ENCODE assay signal across 36 mouse cellular contexts in genomic region chr1:170896651-170897281, GRCm38 (mm10). TPM values are rescaled to one million over a fixed set of nuclear protein-coding genes. Genes with fewer than 3 reads are reported as not detected.
DNase-seq lines count a peak whose midpoint lies in the region; ATAC-seq and TF ChIP-seq lines count a peak whose summit lies in the region.
"Had no signal": no experiment of that assay in that cellular context is flagged by ENCODE, and none has a peak within 500 bp of the region (broad histone marks: within the 10 kb centered on the region; RNA-seq: fewer than 3 reads in every experiment).

No protein-coding gene starts in this region.

- no peak overlapping the region for H3K9ac ChIP-seq in kidney, embryonic 14.5 days (ENCODE audit: low read depth, low read length)
- H3K9ac ChIP-seq: embryonic facial prominence, embryonic 15.5 days; forebrain, embryonic 12.5 days; forebrain, postnatal 0 days; heart, embryonic 13.5 days; hindbrain, embryonic 15.5 days; liver, embryonic 13.5 days; lung, embryonic 14.5 days; neural tube, embryonic 15.5 days had no signal

- no peaks in the 10 kb centered on the region for H3K36me3 ChIP-seq in kidney, adult 2 months (ENCODE audit: control insufficient read depth, insufficient read depth, low read length)
- no peaks in the 10 kb centered on the region for H3K36me3 ChIP-seq in kidney, embryonic 14.5 days (ENCODE audit: control insufficient read depth, insufficient read depth, low read length)
- no peaks in the 10 kb centered on the region for H3K36me3 ChIP-seq in splenic B cell, adult 2 months (ENCODE audit: control insufficient read depth, insufficient read depth, low read length, poor library complexity, severe bottlenecking)
- H3K36me3 ChIP-seq: embryonic facial prominence, embryonic 10.5 days; embryonic facial prominence, embryonic 15.5 days; forebrain, embryonic 12.5 days; G1E; heart, embryonic 13.5 days; hindbrain, embryonic 10.5 days; hindbrain, embryonic 15.5 days; liver, embryonic 13.5 days; neural tube, embryonic 15.5 days had no signal

- TF ChIP-seq CTCF in kidney, adult 2 months (conservative IDR thresholded peaks at IDR 0.05; ENCODE audit: insufficient read depth, insufficient read length, low read depth, low read length) = no peak

- no peaks in the 10 kb centered on the region for H3K4me1 ChIP-seq in kidney, adult 2 months (ENCODE audit: control insufficient read depth, insufficient read depth, low read length)
- no peaks in the 10 kb centered on the region for H3K4me1 ChIP-seq in kidney, embryonic 14.5 days (ENCODE audit: control insufficient read depth, insufficient read depth, low read length)
- H3K4me1 ChIP-seq in brown adipose tissue, adult 24 weeks (ENCODE audit: control insufficient read depth, insufficient read depth, insufficient read length, low read length) = no peaks in the 10 kb centered on the region; the same call in 1 of the 2 replicates
- H3K4me1 ChIP-seq: embryonic facial prominence, embryonic 10.5 days; embryonic facial prominence, embryonic 15.5 days; forebrain, embryonic 12.5 days; hindbrain, embryonic 10.5 days; hindbrain, embryonic 15.5 days had no signal

- no peaks in the 10 kb centered on the region for H3K27me3 ChIP-seq in kidney, adult 2 months (replicated peaks; ENCODE audit: control insufficient read depth, insufficient read depth, low read length)
- 0 out of 2 replicates have a peak, but pooled peaks cover 3% of the 10 kb centered on the region for H3K27me3 ChIP-seq in kidney, embryonic 14.5 days (ENCODE audit: control insufficient read depth, insufficient read depth, low read length)
- no peaks in the 10 kb centered on the region for H3K27me3 ChIP-seq in splenic B cell, adult 2 months (ENCODE audit: control insufficient read depth, insufficient read depth, low read length, poor library complexity, severe bottlenecking)

- 80% methylated on average over 5 of the region's 5 CpGs for WGBS in kidney, adult 2 months
- WGBS in kidney, embryonic 14.5 days = 81% methylated on average over 5 of the region's 5 CpGs

- no peak overlapping the region for H3K4me2 ChIP-seq in kidney, embryonic 14.5 days (replicated peaks; ENCODE audit: low read depth, low read length)
- H3K4me2 ChIP-seq: embryonic facial prominence, embryonic 15.5 days; forebrain, embryonic 12.5 days; heart, embryonic 13.5 days; hindbrain, embryonic 15.5 days; liver, embryonic 13.5 days; lung, embryonic 14.5 days; neural tube, embryonic 15.5 days had no signal

- peak overlapping the region; percentile 46; the same call in 1 of the 2 replicates for H3K27ac ChIP-seq in kidney, adult 2 months (ENCODE audit: insufficient read depth, low read depth, low read length)
- no peak overlapping the region for H3K27ac ChIP-seq in kidney, embryonic 14.5 days (ENCODE audit: low read depth, low read length)
- peak overlapping the region; percentile 63 for H3K27ac ChIP-seq in brown adipose tissue, adult 24 weeks (replicated peaks; ENCODE audit: low read depth, low read length)
- H3K27ac ChIP-seq: embryonic facial prominence, embryonic 10.5 days; embryonic facial prominence, embryonic 15.5 days; forebrain, embryonic 12.5 days; heart, embryonic 13.5 days; hindbrain, embryonic 10.5 days; hindbrain, embryonic 15.5 days; liver, embryonic 13.5 days; neural tube, embryonic 15.5 days had no signal

- H3K4me3 ChIP-seq in kidney, adult 2 months (ENCODE audit: insufficient read depth, low read depth, low read length) = no peak overlapping the region
- H3K4me3 ChIP-seq in kidney, embryonic 14.5 days (ENCODE audit: low read length) = no peak overlapping the region
- H3K4me3 ChIP-seq in brown adipose tissue, adult 24 weeks (ENCODE audit: insufficient read depth, low read depth, low read length) = no peak overlapping the region
- H3K4me3 ChIP-seq: embryonic facial prominence, embryonic 10.5 days; embryonic facial prominence, embryonic 15.5 days; forebrain, embryonic 12.5 days; heart, embryonic 13.5 days; hindbrain, embryonic 10.5 days; hindbrain, embryonic 15.5 days; liver, embryonic 13.5 days; megakaryocyte, embryonic 14.5 days; neural tube, embryonic 15.5 days had no signal

- no peaks in the 10 kb centered on the region for H3K9me3 ChIP-seq in kidney, embryonic 14.5 days (ENCODE audit: control insufficient read depth, low read length)
- H3K9me3 ChIP-seq: embryonic facial prominence, embryonic 10.5 days; embryonic facial prominence, embryonic 15.5 days; forebrain, embryonic 12.5 days; G1E; heart, embryonic 13.5 days; hindbrain, embryonic 10.5 days; hindbrain, embryonic 15.5 days; liver, embryonic 13.5 days; megakaryocyte, embryonic 14.5 days; neural tube, embryonic 15.5 days had no signal

- DNase-seq in kidney, adult 2 months = no peak
- peak; percentile 12 to 27 for DNase-seq in spleen, postnatal 36 days (ENCODE audit: low spot score in 2 of 2)
- no peak for DNase-seq in spleen, postnatal 4 days (ENCODE audit: low spot score in 2 of 2)
- peak; percentile 74 for DNase-seq in splenic B cell, adult 2 months (ENCODE audit: low read depth, low spot score)
- no peak for DNase-seq in retina, embryonic 14.5 days (ENCODE audit: low spot score)
- no peak for DNase-seq in adrenal gland, postnatal 14 days
- DNase-seq: adrenal gland, postnatal 10 days; cerebellum, adult 2 months; cerebellum, postnatal 25 days; forebrain, postnatal 0 days; gastrocnemius, postnatal 36 days; heart, postnatal 10 days; kidney, adult 8-10 months; kidney, postnatal 10 days; layer of hippocampus, postnatal 36 days; left cerebral cortex, postnatal 4 days; liver, embryonic 13.5 days; lung, embryonic 14.5 days; midbrain, embryonic 14.5 days; right cerebral cortex, adult 18-20 months; thymus, postnatal 14 days had no signal

- ATAC-seq in kidney, embryonic 14.5 days (ENCODE audit: low FRiP score, low TSS enrichment) = no peak
- ATAC-seq: forebrain, postnatal 0 days; Patski had no signal

- no peak for TF ChIP-seq POLR2A in kidney, adult 2 months (IDR thresholded peaks at IDR 0.05; ENCODE audit: low read depth, low read length)

RNA-seq across cellular contexts. Expression of gene Dusp12, which starts 11.4 kb away (rescaled TPM):
- 13.8 and 18.8 TPM in 2 replicates for polyA plus RNA-seq in kidney, adult 2 months (2012; rRNA removed)
- 36.9 and 41.7 TPM in 2 replicates for polyA plus RNA-seq in kidney, embryonic 14.5 days (2014; fragmentation: Nextera tagmentation; extraction: Ambion mirVana)
- 6.1 and 12.9 TPM in 2 replicates for polyA plus RNA-seq in brown adipose tissue, adult 24 weeks (2012; ENCODE audit: insufficient read depth, insufficient read length, missing spikeins)
- 11.9 and 17.5 TPM in 2 replicates for total RNA-seq in adrenal gland, postnatal 14 days (2021)

RNA-seq across cellular contexts. Expression of gene Gm26620, which starts 11.9 kb away (rescaled TPM):
- polyA plus RNA-seq in kidney, adult 2 months (2012; rRNA removed) = 0.75 and 1.8 TPM in 2 replicates
- polyA plus RNA-seq in kidney, embryonic 14.5 days (2014; fragmentation: Nextera tagmentation; extraction: Ambion mirVana) = 0.69 TPM in 1 of 2 replicates, not detected in the other
- polyA plus RNA-seq in brown adipose tissue, adult 24 weeks (2012; ENCODE audit: insufficient read depth, insufficient read length, missing spikeins) = not detected in 2 replicates
- total RNA-seq in adrenal gland, postnatal 14 days (2021) = 0.44 and 0.64 TPM in 2 replicates
- polyA plus RNA-seq: forebrain, embryonic 12.5 days; hindbrain, embryonic 10.5 days; lung, embryonic 14.5 days had no signal

RNA-seq across cellular contexts. Expression of gene Fcrlb, which starts 16.0 kb away (rescaled TPM):
- polyA plus RNA-seq in kidney, adult 2 months (2012; rRNA removed) = 0.31 and 0.54 TPM in 2 replicates
- not detected in 2 replicates for polyA plus RNA-seq in kidney, embryonic 14.5 days (2014; fragmentation: Nextera tagmentation; extraction: Ambion mirVana)
- not detected in 2 replicates for polyA plus RNA-seq in brown adipose tissue, adult 24 weeks (2012; ENCODE audit: insufficient read depth, insufficient read length, missing spikeins)
- not detected in 2 replicates for total RNA-seq in adrenal gland, postnatal 14 days (2021)
- total RNA-seq: forebrain, postnatal 0 days; G1E; gastrocnemius, postnatal 36 days; heart, adult 8-10 months; heart, postnatal 10 days; left cerebral cortex, postnatal 4 days had no signal
- polyA plus RNA-seq: embryonic facial prominence, embryonic 10.5 days; forebrain, embryonic 12.5 days; G1E; heart, embryonic 13.5 days; hindbrain, embryonic 10.5 days; intestine, embryonic 14.5 days; liver, embryonic 13.5 days; lung, embryonic 14.5 days; stomach, embryonic 16.5 days had no signal

RNA-seq across cellular contexts. Expression of gene Atf6, which starts 29.2 kb away (rescaled TPM):
- 15.4 and 16.4 TPM in 2 replicates for polyA plus RNA-seq in kidney, adult 2 months (2012; rRNA removed)
- polyA plus RNA-seq in kidney, embryonic 14.5 days (2014; fragmentation: Nextera tagmentation; extraction: Ambion mirVana) = 6.7 and 11.6 TPM in 2 replicates
- polyA plus RNA-seq in brown adipose tissue, adult 24 weeks (2012; ENCODE audit: insufficient read depth, insufficient read length, missing spikeins) = 11.1 and 14.5 TPM in 2 replicates
- 31.5 and 33.0 TPM in 2 replicates for total RNA-seq in adrenal gland, postnatal 14 days (2021)

RNA-seq across cellular contexts. Expression of gene Fcrla, which starts 30.6 kb away (rescaled TPM):
- 0.71 and 6.4 TPM in 2 replicates for polyA plus RNA-seq in kidney, adult 2 months (2012; rRNA removed)
- not detected in 2 replicates for polyA plus RNA-seq in kidney, embryonic 14.5 days (2014; fragmentation: Nextera tagmentation; extraction: Ambion mirVana)
- 1.8 TPM in 1 of 2 replicates, not detected in the other for polyA plus RNA-seq in brown adipose tissue, adult 24 weeks (2012; ENCODE audit: insufficient read depth, insufficient read length, missing spikeins)
- total RNA-seq in adrenal gland, postnatal 14 days (2021) = 2.0 and 7.7 TPM in 2 replicates
- total RNA-seq: forebrain, postnatal 0 days; layer of hippocampus, postnatal 36 days; left cerebral cortex, postnatal 4 days had no signal
- polyA plus RNA-seq: embryonic facial prominence, embryonic 10.5 days; embryonic facial prominence, embryonic 15.5 days; forebrain, embryonic 12.5 days; hindbrain, embryonic 10.5 days; hindbrain, embryonic 15.5 days; intestine, embryonic 14.5 days; lung, embryonic 14.5 days; midbrain, embryonic 14.5 days; neural tube, embryonic 15.5 days; Patski had no signal

Comparison
In these comparisons a context has a peak if more than half of its experiments do, and no peak if none do; other contexts are left out.
1. DNase-seq: peak in spleen, postnatal 36 days (2 of 2) and splenic B cell, adult 2 months (single experiment); none in kidney, adult 2 months (single experiment), spleen, postnatal 4 days (0 of 2), retina, embryonic 14.5 days (single experiment) and adrenal gland, postnatal 14 days (single experiment).